Mouse (Mus musculus): ENCODE measurements around the gene Sync. TPM values are rescaled to one million over a fixed set of nuclear protein-coding genes. Genes with fewer than 3 reads are reported as not detected.

The Sync gene
- total and polyA plus RNA-seq, 3 experiments = 0.31 to 0.43 TPM; not detected in 1

DNA sequence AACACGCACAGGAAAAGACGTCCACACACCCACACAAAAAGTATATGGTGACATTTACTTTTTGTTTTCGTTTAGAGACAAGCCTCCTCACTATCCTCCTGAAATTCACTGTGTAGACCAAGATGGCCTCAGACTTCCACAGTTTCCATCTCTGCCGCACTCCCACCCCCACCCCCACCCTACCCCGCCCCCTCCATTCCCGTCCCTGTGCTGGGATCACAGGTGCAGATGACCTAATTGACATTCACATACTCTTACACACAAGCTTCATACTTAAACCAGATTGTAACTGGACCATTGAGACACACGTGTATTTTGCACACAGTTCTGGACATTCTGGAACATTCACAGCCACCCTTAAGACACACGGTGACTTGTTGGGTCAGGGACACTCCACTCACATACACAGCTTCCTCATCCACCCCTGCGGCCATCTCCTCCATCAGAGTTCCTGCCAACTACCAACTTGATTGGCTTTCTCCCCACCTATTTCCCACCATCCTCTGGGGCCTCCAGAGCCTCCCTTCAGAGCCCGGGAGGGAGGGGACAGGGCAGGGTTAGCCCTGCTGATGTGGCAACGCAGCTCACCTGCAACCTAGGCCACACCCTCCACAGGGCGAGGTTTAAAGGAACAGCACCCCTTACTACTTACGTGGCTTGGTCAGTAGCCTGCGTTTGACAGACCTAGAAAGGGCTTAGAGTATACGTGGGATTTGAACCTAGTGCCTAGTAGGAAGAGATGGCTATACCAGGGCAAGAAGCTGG is 15.2 kb upstream of the Sync start (continued):
- TF ChIP-seq POLR2AphosphoS5 (IDR thresholded peaks at IDR 0.05; ENCODE audit: borderline replicate concordance, low read depth, low read length) = no peak
- no peak for TF ChIP-seq BHLHE40 (IDR thresholded peaks at IDR 0.05; ENCODE audit: borderline replicate concordance, low read depth, low read length)
- no peak for TF ChIP-seq POLR2AphosphoS2 (IDR thresholded peaks at IDR 0.05; ENCODE audit: low read length)
- TF ChIP-seq ZC3H11A (IDR thresholded peaks at IDR 0.05; ENCODE audit: low read depth, low read length) = no peak
- TF ChIP-seq TBP (IDR thresholded peaks at IDR 0.05; ENCODE audit: low read depth, low read length) = 0 out of 2 replicates have a peak, but pooled peaks have one; percentile 57
- TF ChIP-seq E2F4 (IDR thresholded peaks at IDR 0.05; ENCODE audit: borderline replicate concordance, low read depth, low read length) = no peak
- TF ChIP-seq ZNF384 (IDR thresholded peaks at IDR 0.05; ENCODE audit: low read depth, low read length) = 0 out of 2 replicates have a peak, but pooled peaks have one; percentile 38
- no peak for TF ChIP-seq KAT2A (conservative IDR thresholded peaks at IDR 0.05; ENCODE audit: low read depth, low read length)
- TF ChIP-seq NELFE (IDR thresholded peaks at IDR 0.05; ENCODE audit: low read depth, low read length) = peak; percentile 53
- no peak for TF ChIP-seq CTCF (IDR thresholded peaks at IDR 0.05 in 2 of 3, conservative IDR thresholded peaks at IDR 0.05 in 1 of 3; ENCODE audit: control insufficient read depth in 1 of 3, insufficient read depth in 1 of 3, low read depth in 2 of 3, low read length in 3 of 3, poor library complexity in 1 of 3, severe bottlenecking in 1 of 3)
- TF ChIP-seq MYB (IDR thresholded peaks at IDR 0.05; ENCODE audit: low read depth, low read length) = no peak
- TF ChIP-seq POLR2A (IDR thresholded peaks at IDR 0.05; ENCODE audit: control insufficient read depth in 1 of 2, insufficient read depth in 1 of 2, low read depth in 1 of 2, low read length in 2 of 2, poor library complexity in 1 of 2) = peak; percentile 31 to 66; a peak in 2 of 4 replicates
- TF ChIP-seq MAFK (IDR thresholded peaks at IDR 0.05; ENCODE audit: borderline replicate concordance, low read depth, low read length) = no peak
- no peak for TF ChIP-seq USF2 (IDR thresholded peaks at IDR 0.05; ENCODE audit: borderline replicate concordance in 1 of 2, insufficient read depth in 1 of 2, low read depth in 1 of 2, low read length in 2 of 2)
- TF ChIP-seq NRF1 (IDR thresholded peaks at IDR 0.05; ENCODE audit: insufficient read depth, low read depth, low read length, poor library complexity, severe bottlenecking) = no peak
- TF ChIP-seq SIN3A (IDR thresholded peaks at IDR 0.05; ENCODE audit: low read length) = no peak; the same call in 1 of the 2 replicates
- no peak for TF ChIP-seq MAZ (IDR thresholded peaks at IDR 0.05; ENCODE audit: low read depth, low read length)

DNA sequence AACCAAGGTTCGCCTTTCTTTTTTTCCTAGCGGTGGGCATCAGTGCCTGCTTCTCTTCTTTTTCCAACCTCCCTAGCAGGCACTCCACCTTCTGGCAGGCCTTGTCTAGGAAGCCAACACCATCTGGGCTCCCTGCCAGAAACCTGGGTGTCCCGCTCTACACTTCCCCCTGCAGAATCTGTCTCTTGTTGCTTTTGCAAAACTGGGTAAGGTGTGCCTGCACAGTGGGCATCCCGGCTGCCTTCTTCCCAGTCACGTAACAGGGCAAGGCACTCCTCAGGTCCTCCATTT is 14.7 kb upstream of the Sync start:
- no peak overlapping the region for H3K9ac ChIP-seq (ENCODE audit: control insufficient read depth, low read depth, low read length, poor library complexity, severe bottlenecking)
- H3K79me2 ChIP-seq (ENCODE audit: control insufficient read depth, insufficient read depth, low read length, poor library complexity) = no peaks in the 10 kb centered on the region
- H3K9me3 ChIP-seq (replicated peaks; ENCODE audit: insufficient read depth, low read length) = no peaks in the 10 kb centered on the region
- H3K36me3 ChIP-seq (ENCODE audit: control insufficient read depth in 1 of 2, insufficient read depth in 2 of 2, low read length in 2 of 2) = no peaks in the 10 kb centered on the region
- H3K27me3 ChIP-seq (ENCODE audit: control insufficient read depth in 1 of 2, insufficient read depth in 2 of 2, low read length in 2 of 2) = no peaks in the 10 kb centered on the region
- peaks cover 0 to 14% of the 10 kb centered on the region in 2 experiments; a peak in 2 of 4 replicates for H3K4me1 ChIP-seq (ENCODE audit: control insufficient read depth in 1 of 2, insufficient read depth in 2 of 2, low read length in 2 of 2)
- H3K4me3 ChIP-seq (ENCODE audit: control insufficient read depth in 1 of 2, insufficient read depth in 1 of 2, low read depth in 2 of 2, low read length in 2 of 2) = peak overlapping the region; percentile 36 to 61; a peak in 3 of 4 replicates
- no peak overlapping the region for H3K27ac ChIP-seq (ENCODE audit: control insufficient read depth, low read depth, low read length)
- peak; percentile 88 for DNase-seq (ENCODE audit: low read depth, low spot score)
- TF ChIP-seq SMC3 (IDR thresholded peaks at IDR 0.05; ENCODE audit: low read depth, low read length) (peak; percentile 55), CTCF (IDR thresholded peaks at IDR 0.05 in 2 of 3, conservative IDR thresholded peaks at IDR 0.05 in 1 of 3; ENCODE audit: control insufficient read depth in 1 of 3, insufficient read depth in 1 of 3, low read depth in 2 of 3, low read length in 3 of 3, poor library complexity in 1 of 3, severe bottlenecking in 1 of 3) (peak; percentile 16 to 53 (median 24); a peak in 3 of 6 replicates), ZKSCAN1 (IDR thresholded peaks at IDR 0.05; ENCODE audit: low read depth, low read length) (no peak), RAD21 (IDR thresholded peaks at IDR 0.05; ENCODE audit: low read depth, low read length) (peak; percentile 24)

Measured in MEL (cell line).